Mouse (Mus musculus) megakaryocyte, embryonic 14.5 days (primary cell): ENCODE measurements around the gene Atp1a4. TPM values are rescaled to one million over a fixed set of nuclear protein-coding genes. Genes with fewer than 3 reads are reported as not detected.

Experiments used
- H3K27me3 ChIP-seq: replicated peaks from 2 replicates; pipeline ENCODE3; 2012; ENCODE audit warnings: inconsistent platforms
- H3K36me3 ChIP-seq: replicated peaks from 2 replicates; pipeline ENCODE3; 2012; ENCODE audit warnings: low read length, inconsistent platforms, mixed read lengths
- H3K4me1 ChIP-seq: 2 replicates; pipeline ENCODE4 v1.6.1; 2012; ENCODE audit warnings: inconsistent platforms
- H3K4me3 ChIP-seq: replicated peaks from 2 replicates; pipeline ENCODE3; 2012; ENCODE audit warnings: moderate library complexity, mild to moderate bottlenecking, inconsistent platforms
- H3K9me3 ChIP-seq: 2 replicates; pipeline ENCODE4 v1.6.1; 2012; ENCODE audit warnings: inconsistent platforms
- FLI1 ChIP-seq: IDR thresholded peaks from 2 replicates; pipeline ENCODE4 v1.6.1; 2012; ENCODE audit warnings: low read length, inconsistent platforms, mixed read lengths
- GATA1 ChIP-seq: IDR thresholded peaks from 3 replicates; pipeline ENCODE4 v1.6.1; 2012; ENCODE audit warnings: mixed read lengths, low read length, inconsistent platforms, borderline replicate concordance
- polyA plus RNA-seq: library from polyadenylated mRNA; stranded (reverse); fragments of >175 nt; gene quantifications from 2 replicates; pipeline ENCODE4 v1.2.3, GENCODE M21; 2012; ENCODE audit warnings: low replicate concordance; ENCODE audit not compliant: insufficient read depth

Gene Atp1a4
- polyA plus RNA-seq, 1 experiment, result not detected

DNA sequence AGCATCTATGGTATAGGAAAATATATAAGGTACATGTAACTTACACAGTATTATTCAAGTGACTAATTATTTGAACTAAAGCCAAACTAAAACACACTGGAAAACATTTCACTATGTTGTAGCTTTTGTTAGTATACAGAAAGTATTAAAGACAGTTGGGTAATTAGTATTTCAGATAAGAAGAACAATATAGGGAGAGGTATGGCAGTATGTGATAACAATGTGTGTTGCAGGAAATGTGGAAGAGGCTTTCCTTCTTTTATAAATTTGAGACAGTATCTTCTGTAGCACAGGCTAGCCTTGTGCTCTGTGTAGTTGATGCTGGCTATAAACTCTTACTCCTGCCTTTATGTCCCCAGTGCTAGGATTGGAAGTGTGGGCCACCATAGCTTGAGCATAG lies 74.3 kb downstream of the Atp1a4 start:
- H3K4me3 ChIP-seq, result no peak overlapping the region
- no peaks in the 10 kb centered on the region for H3K9me3 ChIP-seq
- peaks cover 7% of the 10 kb centered on the region for H3K4me1 ChIP-seq
- no peak for TF ChIP-seq FLI1
- TF ChIP-seq GATA1, result no peak
- H3K36me3 ChIP-seq, result peaks cover 91% of the 10 kb centered on the region
- no peaks in the 10 kb centered on the region for H3K27me3 ChIP-seq

DNA sequence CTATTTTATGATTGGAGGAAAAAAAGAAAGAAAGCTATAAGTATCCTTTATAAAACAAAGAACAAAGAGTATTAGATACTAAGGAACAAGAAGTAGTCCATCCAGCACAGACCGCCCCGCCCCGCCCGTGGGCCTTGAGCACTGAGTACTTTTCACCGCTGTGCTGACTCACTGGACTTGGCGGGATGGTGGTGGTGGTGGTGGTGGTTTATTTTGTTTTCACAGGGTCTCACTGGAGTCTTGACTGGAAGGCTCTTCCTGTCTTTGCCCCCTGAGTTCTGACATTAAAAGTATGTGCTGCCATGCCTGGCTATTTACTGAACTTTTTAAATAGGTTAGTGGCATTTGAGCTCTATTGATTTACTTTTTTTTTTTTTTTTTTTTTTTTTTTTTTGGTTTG lies 75.2 kb downstream of the Atp1a4 start:
- H3K36me3 ChIP-seq, result peaks cover 89% of the 10 kb centered on the region
- no peaks in the 10 kb centered on the region for H3K27me3 ChIP-seq
- H3K4me1 ChIP-seq, result peaks cover 7% of the 10 kb centered on the region
- no peaks in the 10 kb centered on the region for H3K9me3 ChIP-seq
- no peak overlapping the region for H3K4me3 ChIP-seq
- no peak for TF ChIP-seq GATA1
- no peak for TF ChIP-seq FLI1

DNA sequence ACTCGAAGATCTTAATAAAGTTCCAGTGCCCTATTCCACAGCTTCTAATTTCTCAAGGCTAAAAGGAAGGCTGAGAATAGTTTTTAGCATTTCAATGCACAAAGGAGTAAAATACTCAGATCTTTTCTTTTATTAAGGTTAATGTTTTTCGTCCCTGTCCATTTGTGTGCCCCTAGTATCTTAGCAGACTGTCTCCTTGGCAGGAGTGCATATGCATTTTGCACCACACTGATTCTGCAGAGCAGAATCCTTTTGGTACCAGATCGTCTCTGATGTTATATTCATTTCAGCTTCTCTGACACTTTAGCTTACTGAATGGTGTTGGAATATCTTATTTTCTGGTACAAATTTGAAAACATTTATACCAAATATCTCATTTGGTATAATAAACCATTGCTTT lies 76.4 kb downstream of the Atp1a4 start:
- H3K36me3 ChIP-seq, result peaks cover 89% of the 10 kb centered on the region

DNA sequence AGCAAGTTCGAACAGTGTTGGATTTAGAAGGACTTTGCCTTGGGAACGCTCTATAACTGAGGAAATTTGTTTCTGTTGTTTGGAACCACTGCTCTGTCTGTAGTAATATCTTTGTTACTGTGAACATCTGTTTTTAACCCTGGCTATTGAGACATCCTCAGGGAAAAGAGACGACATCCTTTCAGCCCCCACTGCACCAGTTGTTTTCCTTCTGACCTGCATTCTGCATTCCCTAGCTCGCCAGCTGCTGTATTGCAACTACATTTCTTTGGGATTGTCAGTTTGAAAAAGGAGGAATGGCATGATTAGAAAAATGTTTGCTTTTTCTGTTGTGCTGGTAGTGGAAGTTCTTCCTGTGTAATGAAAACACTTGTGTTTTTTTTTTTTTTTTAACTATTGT lies 77.3 kb downstream of the Atp1a4 start:
- Histone ChIP-seq H3K27me3 (no peaks in the 10 kb centered on the region), H3K9me3 (no peaks in the 10 kb centered on the region), H3K4me3 (no peak overlapping the region), H3K4me1 (peaks cover 4% of the 10 kb centered on the region; the same call in 1 of the 2 replicates), H3K36me3 (peaks cover 88% of the 10 kb centered on the region)
- TF ChIP-seq FLI1, result no peak
- no peak for TF ChIP-seq GATA1

More for the DNA sequence above, 76.4 kb downstream of the Atp1a4 start:
- Histone ChIP-seq H3K4me1 (peaks cover 5% of the 10 kb centered on the region), H3K9me3 (no peaks in the 10 kb centered on the region), H3K27me3 (no peaks in the 10 kb centered on the region), H3K4me3 (no peak overlapping the region)
- TF ChIP-seq GATA1 (no peak), FLI1 (no peak)

DNA sequence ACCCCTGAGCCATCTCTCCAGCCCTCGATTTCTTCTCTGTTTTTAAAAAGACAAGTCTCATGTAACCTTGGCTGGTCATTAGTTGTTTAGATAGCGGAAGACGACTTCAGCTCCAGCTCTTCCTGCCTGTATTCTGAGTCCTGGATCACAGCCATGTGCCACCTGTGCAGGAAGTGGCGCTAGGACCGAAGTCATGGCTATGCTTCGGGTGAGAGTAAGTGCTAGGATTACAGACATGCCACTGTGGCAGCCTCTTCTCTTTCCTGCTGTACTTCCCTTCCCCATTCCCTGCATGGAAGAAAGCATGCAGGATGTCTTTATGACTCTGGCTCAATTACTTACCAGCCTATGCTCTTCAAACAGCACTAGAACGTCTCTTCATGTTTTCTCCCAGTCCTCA lies 79.1 kb downstream of the Atp1a4 start:
- TF ChIP-seq FLI1 (no peak), GATA1 (no peak)
- Histone ChIP-seq H3K4me1 (peaks cover 4% of the 10 kb centered on the region; the same call in 1 of the 2 replicates), H3K4me3 (no peak overlapping the region), H3K36me3 (peaks cover 89% of the 10 kb centered on the region), H3K9me3 (no peaks in the 10 kb centered on the region), H3K27me3 (no peaks in the 10 kb centered on the region)

DNA sequence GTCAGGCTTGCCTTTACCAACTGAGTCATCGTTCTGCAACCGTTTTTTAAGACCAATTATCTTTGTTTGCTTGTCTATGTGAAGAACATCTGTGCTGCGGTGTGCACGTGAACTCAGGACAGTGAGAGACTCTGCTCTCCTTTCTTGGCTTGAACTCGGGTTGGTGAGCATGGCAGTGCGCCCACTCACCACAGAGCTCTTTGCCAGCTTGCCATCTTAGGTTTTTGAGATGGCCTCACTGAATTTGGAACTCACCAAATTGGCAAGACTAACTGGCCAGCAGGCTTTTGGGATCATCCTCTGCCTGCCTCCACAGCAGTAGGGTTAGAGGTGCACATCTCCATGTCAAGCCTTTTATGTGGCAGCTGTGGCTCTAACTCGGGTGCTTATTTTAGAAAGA lies 80.4 kb downstream of the Atp1a4 start:
- peaks cover 96% of the 10 kb centered on the region for H3K36me3 ChIP-seq
- no peak for TF ChIP-seq FLI1
- no peak for TF ChIP-seq GATA1
- no peak overlapping the region for H3K4me3 ChIP-seq
- 0 out of 2 replicates have a peak, but pooled peaks cover 3% of the 10 kb centered on the region for H3K4me1 ChIP-seq
- H3K9me3 ChIP-seq, result no peaks in the 10 kb centered on the region
- H3K27me3 ChIP-seq, result no peaks in the 10 kb centered on the region

Other genes with a start within 250 kb of the Atp1a4 start
- 3.2 TPM in 1 of 2 replicates, not detected in the other for gene Vangl2, start 230.0 kb downstream of the Atp1a4 start, polyA plus RNA-seq
- not detected in 2 replicates for gene Nhlh1, start 200.8 kb downstream of the Atp1a4 start, polyA plus RNA-seq
- gene Copa, start 175.9 kb downstream of the Atp1a4 start, polyA plus RNA-seq, result 2.9 and 15.6 TPM in 2 replicates
- gene Ncstn, start 175.6 kb downstream of the Atp1a4 start, polyA plus RNA-seq, result 0.76 and 7.6 TPM in 2 replicates
- gene Pex19, start 131.7 kb downstream of the Atp1a4 start, polyA plus RNA-seq, result 4.1 and 18.9 TPM in 2 replicates
- 15.0 and 34.6 TPM in 2 replicates for gene Dcaf8, start 110.3 kb downstream of the Atp1a4 start, polyA plus RNA-seq
- gene Pea15a, start 51.6 kb downstream of the Atp1a4 start, polyA plus RNA-seq, result 6.9 and 11.9 TPM in 2 replicates
- not detected in 2 replicates for gene Casq1, start 38.5 kb downstream of the Atp1a4 start, polyA plus RNA-seq
- gene Igsf8, start 3.2 kb upstream of the Atp1a4 start, polyA plus RNA-seq, result 18.9 and 46.3 TPM in 2 replicates
- gene Atp1a2, start 39.6 kb upstream of the Atp1a4 start, polyA plus RNA-seq, result 0.03 TPM in 1 of 2 replicates, not detected in the other
- gene Kcnj9, start 70.9 kb upstream of the Atp1a4 start, polyA plus RNA-seq, result 0.13 TPM in 1 of 2 replicates, not detected in the other
- gene Kcnj10, start 82.8 kb upstream of the Atp1a4 start, polyA plus RNA-seq, result 0.12 TPM in 1 of 2 replicates, not detected in the other
- gene Pigm, start 118.1 kb upstream of the Atp1a4 start, polyA plus RNA-seq, result 4.1 and 7.8 TPM in 2 replicates
- not detected in 2 replicates for gene Slamf9, start 216.9 kb upstream of the Atp1a4 start, polyA plus RNA-seq
- 0.41 and 0.68 TPM in 2 replicates for gene Igsf9, start 223.4 kb upstream of the Atp1a4 start, polyA plus RNA-seq
- gene Tagln2, start 241.6 kb upstream of the Atp1a4 start, polyA plus RNA-seq, result 725 and 2,302 TPM in 2 replicates